Mouse (Mus musculus) heart, embryonic 14.5 days (tissue): ENCODE measurements around the gene Kif3a. TPM values are rescaled to one million over a fixed set of nuclear protein-coding genes. Genes with fewer than 3 reads are reported as not detected.
A peak's percentile ranks its signal among the peaks of the same experiment; 100 is the strongest.

ENCODE experiments used
- ATAC-seq: fragments of 200-750 bp; cut with Nextera tagmentation; 2 replicates; pipeline ENCODE4 v1.8.0; 2017; ENCODE audit warnings: low read depth, moderate TSS enrichment; ENCODE audit not compliant: insufficient number of reproducible peaks, insufficient read depth, low FRiP score
- H3K27ac ChIP-seq, 2 experiments: fragments of 200-500 bp in 1 of 2; fragments of 300-500 bp in 1 of 2; sonication (generic) in 1 of 2; replicated peaks in 1 of 2; 2 replicates each; pipeline ENCODE4 v1.5.1; 2012 to 2014; ENCODE audit warnings: low read depth in 2 of 2, low read length in 2 of 2, control low read depth in 1 of 2, mild to moderate bottlenecking in 1 of 2, mixed read lengths in 1 of 2; ENCODE audit not compliant: control insufficient read depth in 1 of 2, insufficient read depth in 1 of 2
- H3K27me3 ChIP-seq: fragments of 300-500 bp; sonication (generic); 2 replicates; pipeline ENCODE4 v1.6.1; 2014; ENCODE audit warnings: mild to moderate bottlenecking, low read length, control low read depth; ENCODE audit not compliant: control insufficient read depth, insufficient read depth
- H3K36me3 ChIP-seq: fragments of 300-500 bp; sonication (generic); 2 replicates; pipeline ENCODE4 v1.6.1; 2014; ENCODE audit warnings: mild to moderate bottlenecking, control low read depth, low read length, mixed read lengths; ENCODE audit not compliant: control insufficient read depth, insufficient read depth
- H3K4me1 ChIP-seq, 2 experiments: fragments of 200-500 bp in 1 of 2; fragments of 300-500 bp in 1 of 2; sonication (generic) in 1 of 2; 2 replicates each; pipeline ENCODE4 v1.6.1; 2012 to 2014; ENCODE audit warnings: low read length in 2 of 2, control low read depth in 1 of 2, mixed read lengths in 1 of 2; ENCODE audit not compliant: control insufficient read depth in 2 of 2, insufficient read depth in 2 of 2
- H3K4me2 ChIP-seq: fragments of 300-500 bp; sonication (generic); 2 replicates; pipeline ENCODE4 v1.6.1; 2014; ENCODE audit warnings: mild to moderate bottlenecking, low read length
- H3K4me3 ChIP-seq, 2 experiments: fragments of 200-500 bp in 1 of 2; fragments of 300-500 bp in 1 of 2; sonication (generic) in 1 of 2; 2 replicates each; pipeline ENCODE4 v1.5.1; 2012 to 2014; ENCODE audit warnings: low read length in 2 of 2, mild to moderate bottlenecking in 2 of 2, control low read depth in 1 of 2, low read depth in 1 of 2, moderate library complexity in 1 of 2; ENCODE audit not compliant: control insufficient read depth in 1 of 2, insufficient read depth in 1 of 2
- H3K9ac ChIP-seq: fragments of 300-500 bp; sonication (generic); 2 replicates; pipeline ENCODE4 v1.6.1; 2014; ENCODE audit warnings: mild to moderate bottlenecking, low read length
- H3K9me3 ChIP-seq: fragments of 300-500 bp; sonication (generic); 2 replicates; pipeline ENCODE4 v1.6.1; 2016; ENCODE audit warnings: low read length, control low read depth; ENCODE audit not compliant: control insufficient read depth
- WGBS: fragments of 180-500 bp; shearing (Covaris S2); extraction: QIAGEN DNeasy Blood & Tissue Kit; methylation state at CpG from one replicate; pipeline ENCODE4 v1.1.7; 2014; 5-methylcytosine and 5-hydroxymethylcytosine counted together
- polyA plus RNA-seq: library from polyadenylated mRNA; unstranded; fragments of >200 nt; fragmentation: Nextera tagmentation; extraction: Ambion mirVana; gene quantifications from 2 replicates; pipeline ENCODE4 v1.2.1, GENCODE M21; 2014

Gene Kif3a
- polyA plus RNA-seq, 1 experiment from 2014 or later, result 38.3 TPM

DNA sequence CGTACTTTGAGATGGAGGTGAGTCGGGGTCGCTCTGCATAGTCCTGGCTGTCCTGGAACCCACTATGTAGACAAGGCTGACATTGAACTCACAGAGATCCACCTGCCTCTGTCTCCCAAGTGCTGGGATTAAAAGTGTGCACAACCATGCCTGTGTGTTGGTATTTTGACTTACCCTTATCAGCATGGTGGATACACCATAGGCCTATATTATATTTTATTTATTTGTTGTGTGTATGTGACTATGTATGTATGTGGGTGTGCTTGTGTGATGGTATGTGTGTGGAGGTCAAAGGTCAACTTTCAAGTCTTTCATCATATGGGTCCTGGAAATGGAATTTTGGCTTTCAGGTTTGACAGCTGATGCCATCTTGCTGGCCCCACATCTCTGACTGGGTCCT lies 44.8 kb upstream of the Kif3a start:
- peaks cover 37 to 50% of the 10 kb centered on the region in 2 experiments for H3K4me1 ChIP-seq
- no peak for ATAC-seq
- no peak overlapping the region for H3K27ac ChIP-seq
- no peaks in the 10 kb centered on the region for H3K27me3 ChIP-seq
- no peak overlapping the region for H3K4me2 ChIP-seq
- H3K4me3 ChIP-seq, result no peak overlapping the region
- H3K9me3 ChIP-seq, result no peaks in the 10 kb centered on the region
- 89% methylated on average over 3 of the region's 3 CpGs for WGBS
- H3K36me3 ChIP-seq, result no peaks in the 10 kb centered on the region
- no peak overlapping the region for H3K9ac ChIP-seq

DNA sequence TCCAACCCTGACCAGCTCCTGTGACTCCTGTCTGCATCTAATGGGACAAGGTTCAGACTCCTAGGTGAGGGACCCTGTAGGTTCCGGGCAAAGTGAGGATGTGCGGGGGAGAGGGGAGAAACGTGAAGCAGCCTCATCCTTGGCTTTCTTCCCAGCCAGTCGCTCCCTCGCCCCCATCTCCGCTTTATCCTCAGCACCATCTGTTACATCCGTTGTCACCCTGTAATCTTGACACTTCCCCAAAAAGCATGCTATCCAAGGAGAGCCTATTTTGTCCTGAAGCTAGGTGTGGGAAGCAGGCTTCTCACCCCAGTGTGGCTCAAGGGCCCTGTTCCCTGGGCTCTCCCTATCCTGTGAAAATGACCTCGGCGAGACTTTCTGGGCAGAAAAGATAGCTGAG lies 44.2 kb upstream of the Kif3a start:
- 39% methylated on average over 9 of the region's 9 CpGs for WGBS
- H3K9ac ChIP-seq, result peak overlapping the region; percentile 21; the same call in 1 of the 2 replicates
- no peak overlapping the region for H3K27ac ChIP-seq
- no peak overlapping the region for H3K4me2 ChIP-seq
- H3K9me3 ChIP-seq, result no peaks in the 10 kb centered on the region
- H3K27me3 ChIP-seq, result no peaks in the 10 kb centered on the region
- no peak for ATAC-seq
- H3K36me3 ChIP-seq, result no peaks in the 10 kb centered on the region
- H3K4me3 ChIP-seq, result no peak overlapping the region
- peaks cover 38 to 55% of the 10 kb centered on the region in 2 experiments for H3K4me1 ChIP-seq

DNA sequence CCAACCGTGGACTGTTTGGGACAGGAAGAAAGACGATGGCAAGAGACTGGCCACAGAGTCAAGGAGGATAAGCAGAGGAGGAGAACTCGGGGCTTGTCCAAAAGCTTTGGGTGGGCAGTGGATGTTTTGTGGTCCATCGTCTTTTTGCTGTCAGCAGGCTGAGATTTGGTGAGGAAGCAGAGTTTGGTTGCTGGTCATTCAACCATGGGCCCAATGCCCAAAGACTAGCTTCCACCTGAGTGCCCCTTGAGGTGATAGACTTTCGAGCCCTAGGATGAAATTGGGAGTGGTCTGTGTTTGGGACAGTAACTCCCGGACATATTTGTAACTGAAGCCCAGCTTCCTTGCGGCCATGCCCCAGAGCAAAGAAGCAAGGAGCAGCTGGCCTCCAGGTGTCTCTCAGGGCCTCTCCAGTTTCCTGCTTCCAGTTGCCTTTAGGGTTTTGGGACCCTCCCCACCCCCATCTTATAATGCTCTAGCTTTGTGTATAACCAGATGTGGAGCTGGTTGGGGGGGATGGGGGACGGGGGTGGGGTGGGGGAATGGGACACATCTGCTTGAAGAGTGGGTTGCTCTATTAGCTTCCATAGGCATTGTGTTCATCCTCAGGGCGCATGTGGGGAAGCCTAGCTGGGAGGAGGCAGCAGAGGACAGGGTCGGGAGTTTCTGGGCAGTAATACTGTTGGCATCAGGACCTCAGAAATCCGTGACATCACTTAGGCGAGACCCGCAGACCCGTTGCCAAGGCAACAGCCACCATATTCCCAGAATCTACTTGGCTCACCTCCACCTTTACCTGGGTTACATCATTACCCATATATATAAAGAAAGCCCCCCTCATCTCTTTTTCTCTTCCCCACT lies 43.4 kb upstream of the Kif3a start:
- H3K9me3 ChIP-seq, result no peaks in the 10 kb centered on the region
- no peaks in the 10 kb centered on the region for H3K36me3 ChIP-seq
- H3K9ac ChIP-seq, result no peak overlapping the region
- H3K27me3 ChIP-seq, result no peaks in the 10 kb centered on the region
- peaks cover 46 to 63% of the 10 kb centered on the region in 2 experiments for H3K4me1 ChIP-seq
- H3K27ac ChIP-seq, result no peak overlapping the region
- WGBS, result 86% methylated on average over 14 of the region's 14 CpGs
- H3K4me3 ChIP-seq, result no peak overlapping the region
- no peak overlapping the region for H3K4me2 ChIP-seq
- ATAC-seq, result no peak

DNA sequence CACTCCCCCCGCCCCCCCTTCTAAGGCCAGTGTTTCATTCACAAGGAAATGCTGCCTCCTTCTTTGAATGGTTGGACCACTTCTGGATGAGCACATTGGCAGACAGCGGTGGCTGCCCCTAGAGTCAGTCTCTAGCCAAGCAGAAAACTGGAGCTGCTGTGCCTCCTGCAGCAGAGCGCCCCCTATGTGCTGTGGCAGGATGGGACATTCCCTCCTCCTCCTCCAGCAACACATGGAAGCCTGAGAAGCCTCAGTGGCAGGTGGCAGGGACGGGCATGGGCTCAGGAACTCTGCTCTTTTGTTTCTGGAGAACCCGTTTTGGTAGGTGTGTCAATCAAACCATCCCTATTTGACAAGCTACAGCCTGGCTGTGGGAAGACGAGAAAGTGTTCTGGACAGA lies 42.3 kb upstream of the Kif3a start:
- H3K9ac ChIP-seq, result no peak overlapping the region
- no peaks in the 10 kb centered on the region for H3K27me3 ChIP-seq
- no peak overlapping the region for H3K4me2 ChIP-seq
- H3K4me1 ChIP-seq, result peaks cover 57 to 71% of the 10 kb centered on the region in 2 experiments
- H3K4me3 ChIP-seq, result no peak overlapping the region
- H3K9me3 ChIP-seq, result no peaks in the 10 kb centered on the region
- H3K27ac ChIP-seq, result peak overlapping the region; percentile 41 to 75; a peak in 3 of 4 replicates
- 69% methylated on average over 6 of the region's 6 CpGs for WGBS
- H3K36me3 ChIP-seq, result no peaks in the 10 kb centered on the region
- no peak for ATAC-seq

DNA sequence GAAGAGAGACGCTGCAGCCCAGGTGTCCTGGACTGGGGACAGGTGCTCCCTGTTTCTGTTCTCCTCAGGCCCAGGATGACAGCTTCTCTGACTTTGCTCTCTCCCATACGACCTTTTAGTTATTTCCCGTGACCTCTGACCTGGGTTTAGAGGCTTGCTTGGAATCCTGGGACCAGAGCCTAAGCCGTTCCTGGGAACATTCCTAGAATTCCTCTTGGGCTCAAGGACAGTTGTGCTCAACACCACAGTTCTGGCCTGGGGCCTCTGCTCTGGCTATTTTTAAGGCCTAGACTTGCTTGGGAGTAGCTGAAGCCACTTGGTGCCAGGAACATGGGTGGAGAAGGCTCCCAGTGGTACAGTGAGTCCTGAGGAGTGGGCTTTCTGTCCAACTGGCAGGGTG lies 41.7 kb upstream of the Kif3a start:
- Histone ChIP-seq H3K4me2 (no peak overlapping the region), H3K36me3 (no peaks in the 10 kb centered on the region), H3K9ac (no peak overlapping the region), H3K27ac (peak overlapping the region; percentile 60 to 75), H3K4me3 (no peak overlapping the region), H3K27me3 (no peaks in the 10 kb centered on the region), H3K4me1 (peaks cover 59 to 71% of the 10 kb centered on the region in 2 experiments), H3K9me3 (no peaks in the 10 kb centered on the region)
- WGBS, result 33% methylated on average over 4 of the region's 4 CpGs
- no peak for ATAC-seq

DNA sequence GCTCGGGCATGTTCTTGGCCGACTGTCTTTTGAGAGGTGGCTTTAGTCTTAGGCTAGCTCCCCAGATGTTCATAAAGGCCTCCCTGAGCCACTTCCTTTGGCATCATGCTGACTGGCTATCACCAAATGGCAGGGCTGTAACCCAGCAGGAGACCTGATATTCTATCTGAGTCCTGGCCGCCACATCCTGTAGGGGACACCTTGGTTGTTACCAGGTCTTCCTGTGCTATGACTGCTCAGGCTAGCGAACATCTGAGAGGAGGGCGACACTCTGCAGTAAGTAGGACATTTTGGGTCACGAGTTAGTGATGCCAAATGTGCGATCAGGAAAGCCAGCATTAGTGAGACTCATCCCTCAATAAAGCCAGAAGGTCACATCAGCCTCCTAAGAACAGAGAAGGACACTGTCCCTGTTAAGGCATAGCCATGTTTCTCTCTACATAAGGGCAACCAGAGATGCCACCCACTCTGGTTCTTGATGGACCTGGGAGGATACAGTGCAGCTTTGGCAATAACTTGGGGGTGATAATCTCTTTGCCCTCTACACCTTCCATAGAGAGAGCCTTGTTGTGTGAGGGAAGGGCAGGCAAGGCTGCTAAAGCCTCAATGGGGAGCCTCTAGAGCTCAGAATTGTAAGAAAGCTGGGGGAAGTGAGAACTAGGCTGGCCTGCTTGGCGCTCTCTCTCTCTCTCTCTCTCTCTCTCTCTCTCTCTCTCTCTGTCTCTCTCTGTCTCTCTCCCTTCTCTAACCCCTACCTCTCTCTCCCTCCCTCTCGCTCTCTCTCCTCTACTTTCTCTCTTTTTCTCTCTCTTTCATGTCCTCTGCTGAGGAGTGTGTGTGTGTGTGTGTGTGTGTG lies 38.6 kb upstream of the Kif3a start:
- Histone ChIP-seq H3K27me3 (no peaks in the 10 kb centered on the region), H3K4me1 (peaks cover 40 to 46% of the 10 kb centered on the region in 2 experiments), H3K4me3 (no peak overlapping the region), H3K27ac (peak overlapping the region in 1 of 2 experiments; percentile 55; a peak in 1 of 4 replicates), H3K9ac (peak overlapping the region; percentile 2; the same call in 1 of the 2 replicates), H3K9me3 (no peaks in the 10 kb centered on the region), H3K4me2 (peak overlapping the region; percentile 11; the same call in 1 of the 2 replicates), H3K36me3 (peaks cover 7% of the 10 kb centered on the region)
- 54% methylated on average over 9 of the region's 9 CpGs for WGBS
- ATAC-seq, result no peak

- WGBS, result 30% methylated on average over 6 of the region's 6 CpGs
- no peaks in the 10 kb centered on the region for H3K9me3 ChIP-seq
- peaks cover 13% of the 10 kb centered on the region for H3K36me3 ChIP-seq
- H3K9ac ChIP-seq, result peak overlapping the region; percentile 2; the same call in 1 of the 2 replicates
- peak overlapping the region; percentile 28 to 55; a peak in 3 of 4 replicates for H3K27ac ChIP-seq
- H3K27me3 ChIP-seq, result no peaks in the 10 kb centered on the region
- peaks cover 40 to 46% of the 10 kb centered on the region in 2 experiments for H3K4me1 ChIP-seq
- no peak overlapping the region for H3K4me3 ChIP-seq
- ATAC-seq, result 0 out of 2 replicates have a peak, but pooled peaks have one; percentile 12
- H3K4me2 ChIP-seq, result peak overlapping the region; percentile 42; the same call in 1 of the 2 replicates
These were observed 38.0 kb upstream of the Kif3a start for GRCm38 (mm10) chr11:53529253-53529557.
